Mouse (Mus musculus): ENCODE results near the gene Hsp90b1. TPM values are rescaled to one million over a fixed set of nuclear protein-coding genes. Genes with fewer than 3 reads are reported as not detected.
"Not testable (repeated sequence)": the region's sequence is repeated elsewhere in the genome, so short reads cannot be mapped to it uniquely, and the experiment has no call there.

The Hsp90b1 gene
- total RNA-seq (2021) = 100 to 1,000 TPM; 245 to 313 TPM

DNA sequence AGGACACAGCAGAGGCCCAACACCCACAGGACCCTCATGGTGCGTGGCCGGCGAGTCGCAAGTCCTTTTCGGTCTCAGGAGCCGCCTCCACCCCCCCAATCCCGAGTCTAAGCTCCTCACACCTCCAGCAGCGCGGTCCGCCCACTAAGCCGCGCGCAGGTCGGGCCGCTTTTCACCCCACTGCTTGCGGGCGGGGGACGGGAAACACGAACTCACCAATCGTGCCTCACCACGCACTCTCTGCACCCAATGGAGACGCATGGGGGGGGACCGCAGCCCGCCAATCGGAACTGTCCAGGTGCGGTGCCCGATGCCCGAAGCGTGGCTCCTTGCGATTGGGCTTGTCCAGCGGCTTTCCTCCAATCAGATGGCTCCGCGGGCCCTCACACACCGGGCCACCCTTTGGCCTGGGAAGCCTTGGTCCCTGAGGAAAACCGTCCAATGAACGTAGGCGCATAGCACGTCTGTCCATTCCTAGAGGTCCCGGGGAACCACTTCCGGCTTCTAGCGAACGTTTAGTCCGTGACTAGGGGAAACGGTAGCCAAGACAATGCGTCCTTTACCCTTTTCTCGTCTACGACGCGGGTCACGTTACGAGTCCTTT is at the start of gene Hsp90b1, which contains the start of gene Ttc41:
Hsp90b1 (minus strand) TSS at position 192 of the 604 bp plus-strand sequence.
Ttc41 (plus strand) TSS at position 494 of the 604 bp plus-strand sequence.
- peak; percentile 99 for DNase-seq
- intact Hi-C loops (cut with DNase I) = loop anchor here (2.0 to 10.0 kb wide), 4 partner anchors 21 to 791 kb away; partner anchors contain the start of genes Nt5dc3, Prdm4 and Rtcb

DNA sequence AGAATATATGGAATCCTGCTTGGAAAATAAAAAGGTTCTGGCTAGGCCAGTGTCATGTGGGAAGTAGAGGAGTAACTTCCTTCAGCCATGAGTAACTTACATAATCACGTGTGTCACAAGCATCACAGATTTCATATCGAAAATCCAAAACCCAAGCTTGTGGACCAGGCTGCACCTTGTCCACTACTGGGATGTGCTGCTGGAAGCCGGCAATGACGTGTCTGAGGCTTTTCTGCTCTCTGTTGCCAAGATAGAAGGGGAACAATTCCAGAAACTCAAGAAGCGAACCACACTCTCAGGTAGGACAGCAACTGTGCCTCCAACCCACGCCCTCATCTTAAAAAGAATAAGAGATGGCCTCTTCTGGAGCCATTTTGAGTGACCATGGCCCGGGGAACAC is 39.0 kb upstream of the Hsp90b1 start:
- intact Hi-C loops (cut with DNase I) = no loop called here
- DNase-seq = no peak

DNA sequence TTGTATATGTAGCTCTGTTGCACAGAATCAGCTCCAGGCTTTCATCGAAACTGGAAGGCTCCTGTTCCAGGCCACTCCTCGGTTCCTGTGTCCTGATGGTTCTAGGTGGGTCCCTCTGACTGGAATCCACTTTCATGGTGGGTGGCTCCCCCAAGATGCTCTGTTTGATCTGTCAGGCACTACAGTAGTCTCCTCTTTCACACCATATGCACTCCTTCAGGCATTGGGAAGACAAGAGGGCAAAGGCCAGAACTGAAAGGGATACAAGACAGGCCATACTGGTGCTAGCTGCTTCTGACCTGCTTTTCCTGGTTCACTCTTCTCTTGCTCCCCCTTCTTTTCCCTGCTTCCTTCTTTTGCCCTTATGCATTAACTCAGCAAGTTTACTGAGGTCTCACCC is 37.6 kb upstream of the Hsp90b1 start:
- no peak for DNase-seq
- intact Hi-C loops (cut with DNase I) = no loop called here

DNA sequence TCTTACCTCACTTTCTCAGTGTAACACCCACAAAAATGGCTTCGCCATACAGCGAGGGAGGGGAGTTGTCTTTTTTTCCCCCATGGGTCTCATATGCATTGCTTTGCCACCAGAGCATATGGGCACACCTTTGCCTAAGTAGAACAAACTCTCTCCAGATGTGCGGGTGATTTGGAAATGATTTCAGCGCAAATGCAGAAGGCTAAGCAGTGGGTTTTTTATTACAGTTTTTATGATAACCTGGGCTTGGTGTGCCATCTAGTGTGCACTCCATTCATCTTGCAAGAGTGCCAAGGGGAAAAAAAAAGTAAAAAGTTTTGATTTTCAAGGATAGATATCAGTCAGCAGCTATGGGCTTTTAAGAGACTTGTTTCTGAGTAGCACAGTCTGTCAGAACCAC is 29.7 kb upstream of the Hsp90b1 start:
- no peak for DNase-seq
- intact Hi-C loops (cut with DNase I) = no loop called here

DNA sequence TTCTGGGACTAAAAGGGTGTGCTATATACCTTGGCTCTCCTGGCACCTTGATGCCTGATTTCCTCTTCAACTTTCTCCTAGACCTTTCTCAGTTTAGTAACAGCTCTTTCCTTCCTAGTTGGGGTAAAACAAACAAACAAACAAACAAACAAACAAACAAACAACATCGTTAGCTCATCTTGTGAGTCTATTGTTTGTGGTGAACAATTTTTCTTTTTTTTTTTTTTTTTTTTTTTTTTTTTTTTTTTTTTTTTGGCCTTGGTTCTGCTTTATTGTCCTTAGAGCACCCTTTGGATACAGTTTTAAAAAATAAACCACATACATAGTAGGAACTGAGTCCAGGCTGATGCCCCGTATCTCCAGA is 26.2 kb upstream of the Hsp90b1 start:
- intact Hi-C loops (cut with DNase I) = loop anchor here (1.0 to 5.0 kb wide), 3 partner anchors 25 to 259 kb away; no protein-coding TSS in a partner anchor
- no peak for DNase-seq

DNA sequence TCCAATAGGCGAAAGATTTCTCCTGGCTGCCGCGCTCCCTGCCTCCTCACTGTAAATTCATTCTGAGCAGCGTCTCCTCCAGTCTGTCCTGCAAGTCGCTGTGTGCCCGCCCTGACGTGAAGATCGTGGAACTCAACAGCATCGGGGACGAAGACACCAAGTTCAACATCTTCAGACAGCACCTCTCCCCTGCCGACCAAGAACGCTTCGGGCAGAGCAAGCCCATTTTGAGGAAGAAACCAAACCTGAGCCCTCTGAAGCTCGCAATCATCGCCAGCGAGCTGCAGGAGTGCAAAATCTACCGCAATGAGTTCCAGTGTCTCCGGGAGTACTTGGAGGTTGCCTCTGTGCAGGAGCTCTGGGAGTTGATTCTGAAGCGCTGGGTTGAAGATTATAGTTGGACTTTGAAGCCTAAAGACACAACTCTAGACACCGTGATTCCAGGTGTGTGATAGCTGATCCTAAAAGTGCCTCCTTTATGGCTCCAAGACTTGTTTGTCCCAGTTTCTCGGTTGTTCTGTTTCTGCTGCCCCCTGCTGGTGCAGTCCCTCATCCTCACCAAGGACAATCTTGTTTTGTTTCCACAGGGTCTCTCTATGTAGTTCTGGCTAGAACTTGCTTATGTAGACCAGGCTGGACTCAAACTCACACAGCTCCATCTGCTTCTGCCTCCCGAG is 25.7 kb upstream of the Hsp90b1 start:
- intact Hi-C loops (cut with DNase I) = loop anchor here (1.0 to 5.0 kb wide), 3 partner anchors 25 to 259 kb away; no protein-coding TSS in a partner anchor
- peak; percentile 86 to 92 for DNase-seq

DNA sequence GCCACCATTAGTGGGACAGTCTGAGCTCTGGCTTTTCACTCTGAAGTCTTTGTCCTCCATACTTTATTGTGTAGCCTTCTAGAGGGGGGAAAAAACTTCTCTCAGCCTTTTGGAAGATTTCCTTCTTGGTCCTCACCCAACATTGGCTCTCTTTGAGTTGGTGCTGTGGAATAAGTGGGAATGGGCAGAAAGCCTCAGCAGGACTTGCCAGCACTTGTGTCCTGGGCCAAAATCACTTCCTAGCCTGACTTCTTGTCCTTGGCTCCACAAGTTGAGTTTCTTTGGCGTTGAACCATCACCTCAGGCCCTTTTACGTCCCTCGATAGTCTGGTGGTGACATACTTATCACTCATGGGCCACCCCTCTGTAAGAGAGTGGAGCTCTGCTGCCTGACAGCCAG is 22.9 kb upstream of the Hsp90b1 start:
- intact Hi-C loops (cut with DNase I) = no loop called here
- peak; percentile 13 to 17 for DNase-seq

DNA sequence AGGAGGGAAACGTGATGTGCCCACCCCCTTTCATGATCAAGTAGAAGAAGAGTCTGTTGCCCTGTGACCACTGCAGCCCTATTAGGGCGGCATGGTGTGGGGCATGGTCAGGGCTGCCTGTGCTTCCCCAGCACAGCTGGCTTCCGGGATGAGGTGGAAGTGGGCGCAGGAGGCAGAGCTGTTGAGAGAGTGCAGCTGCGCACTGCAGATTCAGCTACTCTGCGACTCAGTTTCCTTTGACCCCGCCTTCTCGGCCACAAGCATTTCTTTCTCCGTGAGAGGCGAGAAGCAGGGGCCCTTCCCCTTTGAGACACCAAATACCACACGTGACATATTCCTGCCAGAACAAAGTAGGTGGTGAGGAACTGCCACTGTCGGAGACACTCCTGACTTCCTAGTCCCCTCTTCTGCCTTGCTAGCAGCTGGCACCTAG is 22.3 kb upstream of the Hsp90b1 start:
- intact Hi-C loops (cut with DNase I) = no loop called here
- peak; percentile 38 to 43 for DNase-seq

DNA sequence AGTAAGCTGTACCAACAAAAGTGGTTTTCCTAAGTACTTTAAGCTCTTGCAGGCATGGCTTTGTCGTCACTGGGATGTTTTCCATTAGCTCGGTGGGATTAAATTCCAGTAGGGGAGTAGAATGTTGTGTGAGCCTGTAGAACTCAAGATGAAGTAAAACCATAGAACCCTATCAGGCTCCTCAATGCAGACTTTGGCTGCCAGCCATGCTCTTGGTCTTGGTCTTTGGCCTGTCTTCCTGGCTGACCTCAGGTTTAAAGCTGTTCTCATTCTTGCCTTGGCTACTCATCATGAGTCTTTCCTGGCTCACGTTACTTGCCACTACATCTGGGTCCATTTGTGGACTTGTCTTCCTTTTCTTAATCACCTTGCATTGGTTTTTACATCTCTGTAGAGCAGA is 6.8 kb upstream of the Hsp90b1 start:
- intact Hi-C loops (cut with DNase I) = no loop called here
- DNase-seq = no peak

DNA sequence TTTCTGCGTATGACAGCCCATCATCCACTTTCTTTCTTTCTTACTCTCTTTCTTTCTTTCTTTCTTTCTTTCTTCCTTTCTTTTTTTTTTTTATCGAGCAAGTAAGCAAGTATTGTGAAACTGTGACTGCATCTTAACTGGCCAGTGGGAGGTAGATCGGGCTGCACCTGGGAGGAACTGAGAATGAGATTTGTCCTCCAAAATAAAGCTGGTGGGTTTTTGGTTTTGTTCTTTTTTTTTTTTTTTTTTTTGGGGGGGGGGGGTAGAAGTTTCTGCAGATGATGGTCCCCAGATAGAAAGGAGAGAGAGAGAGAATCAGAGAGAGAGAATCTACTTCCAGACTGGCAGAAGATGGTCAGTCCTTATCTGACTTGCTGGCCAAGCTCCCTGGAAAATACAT is 1.8 kb upstream of the Hsp90b1 start:
- no peak for DNase-seq
- intact Hi-C loops (cut with DNase I) = loop anchor here (10.0 kb wide), 2 partner anchors 752 to 792 kb away; partner anchors contain the start of genes Prdm4 and Rtcb

DNA sequence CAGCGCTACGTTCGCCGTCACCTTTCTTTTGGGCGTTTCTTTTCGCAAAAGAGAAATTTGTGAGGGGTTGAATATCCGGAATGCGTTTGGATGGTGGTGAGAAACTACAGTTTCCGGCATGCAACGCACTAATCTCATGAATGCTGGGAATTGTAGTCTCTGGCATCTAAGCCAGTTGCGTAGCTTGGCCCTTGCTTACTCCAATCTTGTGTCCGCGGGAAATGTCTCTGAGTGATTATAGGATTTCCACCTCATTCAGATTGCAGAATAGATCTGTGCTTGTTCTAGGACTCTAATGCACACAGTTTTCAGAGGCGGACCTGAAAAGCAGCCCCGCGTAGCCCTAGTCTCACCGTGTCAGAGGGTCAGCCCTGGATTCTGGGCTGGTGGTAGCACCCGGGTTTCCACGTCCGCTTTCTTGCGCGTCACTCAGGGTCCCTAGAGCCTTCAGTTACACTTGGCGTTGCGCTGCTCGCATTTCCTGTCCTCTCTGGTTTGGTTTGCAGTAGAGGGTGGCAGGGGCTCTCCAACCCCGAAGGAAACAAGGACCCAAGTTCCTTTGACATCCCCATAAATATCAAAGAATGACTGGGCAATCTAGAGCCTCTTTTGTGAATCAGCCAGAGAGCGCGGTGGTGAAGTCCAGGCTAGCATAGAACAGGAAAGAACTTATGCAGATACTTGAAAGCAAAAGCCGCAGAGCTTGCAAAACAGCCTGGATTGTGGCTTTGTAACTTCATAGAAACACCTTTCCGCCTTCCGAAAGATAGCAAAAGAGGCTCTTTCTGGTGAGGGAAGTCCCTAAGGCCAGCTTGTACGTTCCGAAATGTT is 828 bp upstream of the Hsp90b1 start:
- peak in 1 of 2 experiments; percentile 87 for DNase-seq
- intact Hi-C loops (cut with DNase I) = loop anchor here (1.0 to 10.0 kb wide), 5 partner anchors 21 to 791 kb away; partner anchors contain the start of genes Nt5dc3, Prdm4 and Rtcb

DNA sequence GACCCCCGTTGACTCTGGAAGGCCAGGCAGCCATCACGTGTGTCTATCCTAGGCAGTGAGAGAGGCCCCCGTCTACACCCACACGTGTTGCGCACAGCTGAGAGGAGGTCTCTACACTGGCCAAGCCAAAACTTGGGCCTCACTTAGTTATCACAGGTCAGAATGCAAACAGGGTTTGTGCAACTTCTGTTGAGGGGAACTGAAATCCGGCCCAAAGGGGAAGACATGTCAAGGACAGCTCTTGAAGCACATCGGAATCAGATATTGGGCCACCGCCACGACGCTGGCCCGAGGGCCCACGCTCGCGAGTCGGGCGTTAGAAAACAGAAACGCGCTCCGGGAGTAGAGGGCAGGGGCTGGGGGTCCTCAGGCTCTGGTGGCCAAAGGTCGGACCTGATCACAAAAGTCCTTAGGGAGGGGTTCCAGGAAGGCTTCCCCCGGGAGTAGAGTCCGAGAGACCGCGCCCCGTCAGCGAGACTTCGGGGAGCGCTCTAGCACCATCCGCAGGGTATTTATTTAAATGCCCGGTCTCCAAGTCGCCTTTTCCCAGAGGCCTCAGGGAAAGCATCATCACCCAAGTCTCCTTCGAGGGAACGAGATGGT is 619 bp downstream of the Hsp90b1 start:
- DNase-seq = peak; percentile 41 to 52
- intact Hi-C loops (cut with DNase I) = loop anchor here (2.0 to 10.0 kb wide), 5 partner anchors 20 to 790 kb away; partner anchors contain the start of genes Nt5dc3, Prdm4 and Rtcb

DNA sequence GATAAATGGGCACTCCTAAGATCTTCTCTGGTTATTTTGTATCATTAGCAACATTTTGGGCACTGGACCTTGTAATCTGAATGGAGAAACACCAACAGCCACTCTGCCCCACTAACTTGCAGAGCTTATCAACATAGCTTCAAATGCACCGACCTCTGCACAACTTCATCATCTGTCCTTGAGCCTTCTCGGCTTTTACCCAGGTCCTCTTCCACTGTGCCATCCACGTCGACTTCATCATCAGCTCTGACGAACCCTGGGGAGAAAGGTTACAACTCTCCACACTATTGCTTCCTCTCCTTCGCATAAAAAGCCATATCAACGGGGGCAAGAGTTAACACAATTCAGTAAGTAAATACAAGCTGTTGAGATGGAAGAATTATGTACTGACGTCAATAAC is 1.2 kb downstream of the Hsp90b1 start:
- intact Hi-C loops (cut with DNase I) = loop anchor here (2.0 to 10.0 kb wide), 5 partner anchors 19 to 789 kb away; partner anchors contain the start of genes Nt5dc3, Prdm4 and Rtcb
- peak in 1 of 2 experiments; percentile 14 for DNase-seq

DNA sequence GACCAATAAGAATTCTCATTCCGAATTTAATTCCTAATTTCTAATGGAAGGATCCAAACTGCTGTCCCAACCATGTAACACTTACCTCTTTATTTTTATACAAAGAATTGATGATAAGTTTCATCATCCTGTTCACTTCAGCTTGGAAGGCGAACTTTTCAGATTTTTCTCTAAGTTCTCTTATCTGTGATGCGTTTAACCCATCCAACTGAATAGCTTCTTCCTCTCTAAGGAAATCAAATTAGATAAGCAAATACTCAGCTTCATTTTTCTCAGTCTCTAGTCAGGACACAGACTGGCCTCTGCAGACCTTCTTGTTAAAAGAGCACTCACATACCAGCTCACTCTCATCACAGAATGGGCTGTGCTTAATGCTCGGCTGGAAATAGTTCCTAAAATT is 1.9 kb downstream of the Hsp90b1 start:
- no peak for DNase-seq
- intact Hi-C loops (cut with DNase I) = loop anchor here (5.0 to 10.0 kb wide), 3 partner anchors 114 to 789 kb away; partner anchors contain the start of genes Prdm4 and Rtcb

DNA sequence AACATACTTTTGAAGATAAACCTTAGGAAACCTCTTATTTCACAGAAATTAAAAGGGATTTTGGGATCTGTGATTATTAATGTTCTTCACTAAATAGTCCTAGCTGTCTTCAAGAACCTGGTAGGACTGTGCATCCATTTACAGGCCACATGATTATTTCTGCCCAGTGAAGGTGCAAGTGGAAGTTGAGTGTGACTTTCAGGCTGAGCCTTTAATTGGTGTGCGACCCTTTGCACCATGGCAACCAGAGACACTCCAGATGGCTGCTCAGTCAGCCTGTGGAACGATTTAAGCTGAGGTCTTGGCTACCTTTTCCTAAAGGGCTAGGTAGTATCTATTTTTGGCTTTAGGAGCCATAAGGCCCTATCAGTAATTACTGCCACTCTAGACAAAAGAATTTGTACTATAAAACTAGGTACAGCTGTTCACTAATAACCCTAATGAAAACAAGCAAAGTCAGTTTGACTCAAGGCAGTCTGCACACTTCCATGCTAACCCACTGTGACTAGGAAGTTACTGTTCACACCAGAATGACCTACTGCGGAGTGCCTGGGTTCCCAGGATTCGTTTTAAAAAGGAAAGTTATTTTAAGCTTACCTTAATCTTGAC is 2.9 kb downstream of the Hsp90b1 start:
- no peak for DNase-seq
- intact Hi-C loops (cut with DNase I) = loop anchor here (5.0 to 10.0 kb wide), 3 partner anchors 115 to 788 kb away; partner anchors contain the start of genes Prdm4 and Rtcb

DNA sequence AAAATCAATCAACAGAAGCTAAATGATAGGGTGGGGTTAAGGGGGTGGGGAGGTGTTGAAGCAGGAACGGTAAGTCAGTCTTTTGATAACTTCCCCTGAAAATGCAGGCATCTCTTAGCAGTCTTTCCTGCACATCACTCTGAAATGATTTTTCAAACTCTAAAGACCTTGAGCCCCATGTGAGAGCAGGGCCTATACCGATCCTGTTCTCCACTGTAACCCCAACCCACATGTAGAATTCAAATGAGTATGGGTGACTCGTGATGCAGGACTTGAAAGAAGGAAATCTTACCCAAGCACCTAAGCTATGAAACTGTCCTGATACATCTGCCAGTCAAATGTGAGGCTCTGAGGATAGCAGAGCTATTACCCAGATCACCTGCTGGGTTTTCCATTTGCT is 4.3 kb downstream of the Hsp90b1 start:
- no peak for DNase-seq
- intact Hi-C loops (cut with DNase I) = loop anchor here (5.0 to 10.0 kb wide), 3 partner anchors 116 to 786 kb away; partner anchors contain the start of genes Prdm4 and Rtcb

DNA sequence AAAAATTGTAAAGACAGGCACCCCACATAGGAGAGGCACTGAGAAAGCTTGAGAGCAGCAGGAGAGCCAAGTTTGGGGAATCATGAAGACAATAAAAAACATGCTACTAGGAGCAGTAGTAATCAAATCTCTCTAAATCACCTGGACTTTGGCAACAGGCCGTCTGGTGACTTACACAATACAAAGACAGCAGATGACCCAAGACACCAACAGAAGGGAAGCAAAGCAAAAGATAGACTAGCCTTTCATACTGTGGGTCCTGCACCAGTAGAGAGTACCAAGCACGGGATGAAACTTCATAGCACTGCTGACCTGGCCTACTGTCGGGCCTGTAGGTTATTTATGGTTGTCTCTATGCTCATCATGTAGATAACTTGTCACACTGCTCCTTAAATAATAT is 5.1 kb downstream of the Hsp90b1 start:
- no peak for DNase-seq
- intact Hi-C loops (cut with DNase I) = loop anchor here (5.0 to 10.0 kb wide), 3 partner anchors 117 to 785 kb away; partner anchors contain the start of genes Prdm4 and Rtcb

DNA sequence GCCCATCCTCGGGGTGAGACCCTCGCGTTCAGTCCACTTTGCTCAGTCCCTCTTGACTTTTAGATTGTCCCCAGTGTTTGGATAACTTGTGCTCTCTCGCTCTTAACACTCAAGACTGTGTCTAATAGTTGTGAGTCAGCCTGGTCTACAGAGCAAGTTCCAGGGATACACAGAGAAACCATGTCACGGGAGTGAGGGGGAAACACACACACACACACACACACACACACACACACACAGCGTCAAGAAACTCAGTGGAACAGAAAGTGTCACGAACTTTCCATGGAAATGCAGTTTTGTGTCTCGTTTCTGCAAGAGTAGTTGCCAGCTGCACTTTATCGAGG is 19.3 kb downstream of the Hsp90b1 start:
- not testable (repeated sequence) for DNase-seq
- intact Hi-C loops (cut with DNase I) = loop anchor here (5.0 kb wide), 1 partner anchor 91 kb away; the partner anchor contains the start of gene Nt5dc3

All from heart, postnatal 10 days (tissue).